Mouse (Mus musculus): Measurements from ENCODE around the gene Card10.

DNA sequence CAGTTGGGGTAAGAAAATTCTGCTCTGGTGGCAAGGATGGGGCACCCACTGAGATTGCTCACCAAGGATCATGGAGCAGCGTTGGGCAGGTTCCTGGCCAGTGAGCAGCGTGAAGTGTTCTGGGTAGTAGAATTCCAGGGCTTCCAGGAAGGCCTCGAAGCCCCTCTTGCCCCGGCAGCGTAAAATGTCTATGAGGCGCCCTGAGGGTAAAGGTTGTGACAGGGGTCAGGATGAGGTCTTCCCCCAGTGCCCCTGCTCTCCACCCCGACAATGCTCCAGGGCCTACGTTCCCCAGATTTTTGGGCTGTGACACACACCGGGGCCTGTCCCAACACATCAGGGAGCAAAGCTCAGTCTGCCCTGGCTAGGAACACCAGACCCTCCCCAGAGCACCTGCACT lies 1.3 kb downstream of the Card10 start:
- TF ChIP-seq CTCF (IDR thresholded peaks at IDR 0.05; ENCODE audit: insufficient read depth, low read depth, low read length) (no peak), POLR2A (IDR thresholded peaks at IDR 0.05; ENCODE audit: insufficient read depth, low read depth, low read length) (no peak)
